Mouse (Mus musculus) midbrain, postnatal 0 days (tissue): ENCODE results near the gene Gpatch2. TPM values are rescaled to one million over a fixed set of nuclear protein-coding genes. Genes with fewer than 3 reads are reported as not detected.

Experiments
- ATAC-seq: fragments of 200-750 bp; cut with Nextera tagmentation; 2 replicates; pipeline ENCODE4 v1.8.0; 2017; ENCODE audit warnings: moderate number of reproducible peaks, mild to moderate bottlenecking, moderate TSS enrichment, moderate library complexity; ENCODE audit not compliant: low FRiP score
- DNase-seq: peaks from one replicate; pipeline ENCODE4 v3.0.0-alpha.2; 2015; ENCODE audit warnings: low spot score
- H3K27ac ChIP-seq: fragments of 300-500 bp; sonication (generic); 2 replicates; pipeline ENCODE4 v1.5.1; 2014; ENCODE audit warnings: low read depth, mild to moderate bottlenecking, low read length, mixed read lengths
- H3K27me3 ChIP-seq: fragments of 300-500 bp; sonication (generic); 2 replicates; pipeline ENCODE4 v1.6.1; 2014; ENCODE audit warnings: low read length, control low read depth, mixed read lengths; ENCODE audit not compliant: insufficient read depth
- H3K36me3 ChIP-seq: fragments of 300-500 bp; sonication (generic); 2 replicates; pipeline ENCODE4 v1.6.1; 2014; ENCODE audit warnings: low read length, control low read depth, mixed read lengths; ENCODE audit not compliant: insufficient read depth
- H3K4me1 ChIP-seq: fragments of 300-500 bp; sonication (generic); 2 replicates; pipeline ENCODE4 v1.6.1; 2014; ENCODE audit warnings: mild to moderate bottlenecking, control low read depth, antibody characterized with exemption, low read length, mixed read lengths; ENCODE audit not compliant: insufficient read depth
- H3K4me2 ChIP-seq: fragments of 300-500 bp; sonication (generic); 2 replicates; pipeline ENCODE4 v1.6.1; 2014; ENCODE audit warnings: low read depth, mild to moderate bottlenecking, low read length, mixed read lengths; ENCODE audit not compliant: poor library complexity, severe bottlenecking
- H3K4me3 ChIP-seq: fragments of 300-500 bp; sonication (generic); 2 replicates; pipeline ENCODE4 v1.5.1; 2014; ENCODE audit warnings: low read depth, mild to moderate bottlenecking, low read length, moderate library complexity
- H3K9ac ChIP-seq: fragments of 300-500 bp; sonication (generic); replicated peaks from 2 replicates; pipeline ENCODE4 v1.6.1; 2014; ENCODE audit warnings: mild to moderate bottlenecking, low read length, moderate library complexity, mixed read lengths; ENCODE audit not compliant: poor library complexity, severe bottlenecking
- H3K9me3 ChIP-seq: fragments of 300-500 bp; sonication (generic); 2 replicates; pipeline ENCODE4 v1.6.1; 2016; ENCODE audit warnings: low read length, control low read depth
- CTCF ChIP-seq: IDR thresholded peaks from 2 replicates; pipeline ENCODE4 v1.5.1; 2016; ENCODE audit warnings: antibody characterized with exemption, mild to moderate bottlenecking
- WGBS: fragments of 180-500 bp; shearing (Covaris S2); extraction: QIAGEN DNeasy Blood & Tissue Kit; methylation state at CpG from one replicate; pipeline ENCODE4 v1.1.7; 2014; 5-methylcytosine and 5-hydroxymethylcytosine counted together
- polyA plus RNA-seq: library from polyadenylated mRNA; unstranded; fragments of >200 nt; fragmentation: Nextera tagmentation; extraction: Ambion mirVana; gene quantifications from 2 replicates; pipeline ENCODE4 v1.2.1, GENCODE M21; 2015
- total RNA-seq: library from RNA; depleted of rRNA; stranded (reverse); fragments of >200 nt; gene quantifications from 2 replicates; pipeline ENCODE4 v1.2.3, GENCODE M21; 2014

The Gpatch2 gene
- total and polyA plus RNA-seq, 2 experiments from 2014 or later: 15.0 to 20.5 TPM

DNA sequence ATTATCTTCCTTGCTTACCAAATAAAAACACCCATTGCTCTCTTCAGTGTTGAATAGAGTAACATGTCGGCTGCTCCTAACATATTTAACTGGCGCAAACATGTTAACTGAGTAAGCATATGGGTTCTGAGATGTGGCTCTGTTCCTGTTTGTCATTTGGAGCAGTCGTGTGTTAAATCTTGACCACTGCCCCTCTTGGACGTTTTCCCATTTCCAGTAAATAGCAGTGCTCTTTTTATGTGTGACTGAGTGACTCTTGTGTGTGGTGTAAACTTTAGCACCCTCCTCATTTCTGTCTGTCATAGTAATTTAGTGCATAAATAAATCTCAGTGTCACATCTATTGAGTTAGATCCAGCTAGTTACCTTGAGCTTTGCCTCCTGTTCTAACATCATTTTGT, 52.3 kb downstream of the Gpatch2 start:
- Histone ChIP-seq H3K4me2 (no peak overlapping the region), H3K27me3 (no peaks in the 10 kb centered on the region), H3K36me3 (no peaks in the 10 kb centered on the region), H3K9ac (no peak overlapping the region), H3K4me3 (no peak overlapping the region), H3K4me1 (no peaks in the 10 kb centered on the region), H3K27ac (no peak overlapping the region), H3K9me3 (no peaks in the 10 kb centered on the region)
- WGBS: 78% methylated on average over 4 of the region's 4 CpGs
- no peak for ATAC-seq
- no peak for DNase-seq
- no peak for TF ChIP-seq CTCF

DNA sequence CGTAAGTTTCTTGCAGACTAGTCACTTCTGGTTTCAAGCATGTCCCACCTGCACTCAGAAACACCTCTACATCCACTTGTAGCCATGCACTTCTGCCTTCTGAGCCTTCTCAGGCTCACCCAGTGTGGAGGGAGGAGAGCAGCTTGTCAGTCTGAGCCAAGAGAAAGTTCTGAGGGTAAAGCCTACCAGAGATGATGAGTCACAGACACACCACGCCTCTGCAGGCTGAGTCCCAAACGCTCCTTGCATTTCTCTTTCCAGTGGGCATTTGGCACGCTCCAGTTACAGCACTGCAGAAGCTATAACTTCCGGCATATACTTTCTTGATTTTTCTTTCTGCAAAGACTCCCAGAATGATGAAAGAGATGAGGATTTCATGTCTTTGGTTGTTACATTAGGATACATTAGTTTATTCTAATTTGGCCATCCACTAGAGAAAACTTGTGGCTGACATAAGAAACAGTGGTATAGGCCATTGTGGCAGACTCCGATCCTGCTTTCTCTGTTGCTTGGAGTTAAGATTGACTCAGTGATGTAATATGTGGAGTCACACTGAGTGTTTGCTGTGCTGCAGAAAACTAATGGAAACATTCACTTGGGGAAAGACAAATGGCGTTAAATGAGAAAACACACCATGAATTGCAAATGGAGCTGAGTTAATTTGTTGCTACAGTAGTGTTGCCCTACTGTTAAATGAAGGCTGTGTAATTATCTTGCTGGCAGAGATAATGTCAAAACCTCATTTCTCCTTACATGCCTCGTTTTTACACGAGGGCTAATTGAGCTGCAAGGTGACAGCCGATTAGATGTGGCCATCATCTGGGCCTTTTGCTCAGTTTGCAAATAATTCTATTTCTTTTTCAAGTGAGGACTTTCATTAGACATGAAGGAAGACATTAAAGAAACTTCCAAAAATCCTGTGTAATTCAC, 55.3 kb downstream of the Gpatch2 start:
- Histone ChIP-seq H3K9ac (no peak overlapping the region), H3K4me3 (no peak overlapping the region), H3K9me3 (no peaks in the 10 kb centered on the region), H3K36me3 (no peaks in the 10 kb centered on the region), H3K27ac (no peak overlapping the region), H3K4me2 (no peak overlapping the region), H3K4me1 (no peaks in the 10 kb centered on the region), H3K27me3 (no peaks in the 10 kb centered on the region)
- 73% methylated on average over 10 of the region's 10 CpGs for WGBS
- ATAC-seq (no peak), DNase-seq (peak; percentile 20)
- no peak for TF ChIP-seq CTCF

DNA sequence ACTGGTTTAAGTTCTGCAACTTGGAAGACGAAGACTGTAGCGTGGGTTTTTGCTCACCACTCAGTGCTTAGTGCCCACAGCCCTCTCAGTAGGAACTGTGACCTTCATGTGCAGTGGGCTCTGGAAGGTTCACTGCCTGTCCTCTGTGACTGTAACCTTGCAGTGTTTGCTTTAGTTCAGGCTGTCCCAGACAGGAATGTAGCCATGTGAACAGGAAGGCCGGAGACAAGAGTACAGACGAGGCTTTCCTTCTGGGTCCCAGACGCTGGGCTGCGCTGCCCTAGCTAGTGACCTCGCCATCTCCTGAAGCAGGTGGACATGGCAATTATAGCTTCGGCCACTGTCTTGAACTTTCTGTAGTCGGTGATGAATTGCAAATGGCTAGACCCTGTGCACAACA, 62.0 kb downstream of the Gpatch2 start:
- Histone ChIP-seq H3K27ac (no peak overlapping the region), H3K4me1 (no peaks in the 10 kb centered on the region), H3K4me2 (no peak overlapping the region), H3K27me3 (no peaks in the 10 kb centered on the region), H3K36me3 (no peaks in the 10 kb centered on the region), H3K4me3 (no peak overlapping the region), H3K9me3 (no peaks in the 10 kb centered on the region), H3K9ac (no peak overlapping the region)
- ATAC-seq: no peak
- TF ChIP-seq CTCF: no peak
- DNase-seq: no peak
- 88% methylated on average over 9 of the region's 9 CpGs for WGBS

DNA sequence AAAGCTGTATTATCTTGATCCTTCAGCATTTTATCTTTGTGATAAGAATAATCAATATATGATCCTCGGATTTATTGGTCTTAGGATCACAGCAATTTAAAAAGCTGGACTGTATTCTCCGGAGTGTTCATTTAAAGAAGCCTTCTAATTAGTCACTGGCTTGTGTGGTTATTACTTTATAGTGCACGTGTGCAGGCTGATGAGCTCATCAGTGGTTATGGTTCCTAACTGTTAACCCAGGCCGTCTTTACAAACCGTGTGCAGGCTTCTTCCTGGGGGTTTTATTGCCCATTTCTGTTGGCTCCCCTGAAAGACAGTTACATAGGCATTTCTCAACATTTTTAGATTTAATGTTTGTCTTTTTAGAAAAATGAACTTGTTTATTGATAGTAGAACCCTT, 63.2 kb downstream of the Gpatch2 start:
- H3K9me3 ChIP-seq: no peaks in the 10 kb centered on the region
- ATAC-seq (no peak), DNase-seq (no peak)
- H3K9ac ChIP-seq: no peak overlapping the region
- H3K4me1 ChIP-seq: no peaks in the 10 kb centered on the region
- no peak for TF ChIP-seq CTCF
- no peak overlapping the region for H3K4me2 ChIP-seq
- no peak overlapping the region for H3K4me3 ChIP-seq
- no peaks in the 10 kb centered on the region for H3K36me3 ChIP-seq
- 60% methylated on average over 5 of the region's 5 CpGs for WGBS
- no peaks in the 10 kb centered on the region for H3K27me3 ChIP-seq
- no peak overlapping the region for H3K27ac ChIP-seq

DNA sequence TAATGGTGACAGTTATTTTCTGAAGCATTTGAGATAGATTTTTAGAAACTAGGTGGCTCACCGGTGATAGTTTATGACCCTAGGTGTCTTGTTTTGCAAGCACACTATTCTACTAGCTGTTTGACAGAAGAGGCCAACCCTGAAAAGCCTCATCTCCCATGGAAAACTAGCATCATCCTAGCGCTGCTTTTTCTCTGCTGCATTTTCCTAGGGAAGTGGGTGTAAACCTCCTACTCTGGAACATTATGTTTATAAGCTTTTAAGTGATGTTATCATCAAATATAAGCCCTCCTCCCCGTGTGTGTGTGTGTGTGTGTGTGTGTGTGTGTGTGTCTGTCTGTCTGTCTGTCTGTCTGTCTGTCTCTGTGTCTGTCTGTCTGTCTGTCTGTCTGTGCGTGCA, 64.5 kb downstream of the Gpatch2 start:
- H3K9me3 ChIP-seq: no peaks in the 10 kb centered on the region
- DNase-seq (no peak), ATAC-seq (no peak)
- no peaks in the 10 kb centered on the region for H3K4me1 ChIP-seq
- H3K9ac ChIP-seq: no peak overlapping the region
- H3K27me3 ChIP-seq: no peaks in the 10 kb centered on the region
- no peak overlapping the region for H3K4me2 ChIP-seq
- WGBS: 79% methylated on average over 4 of the region's 4 CpGs
- H3K27ac ChIP-seq: no peak overlapping the region
- TF ChIP-seq CTCF: no peak
- no peak overlapping the region for H3K4me3 ChIP-seq
- H3K36me3 ChIP-seq: no peaks in the 10 kb centered on the region

DNA sequence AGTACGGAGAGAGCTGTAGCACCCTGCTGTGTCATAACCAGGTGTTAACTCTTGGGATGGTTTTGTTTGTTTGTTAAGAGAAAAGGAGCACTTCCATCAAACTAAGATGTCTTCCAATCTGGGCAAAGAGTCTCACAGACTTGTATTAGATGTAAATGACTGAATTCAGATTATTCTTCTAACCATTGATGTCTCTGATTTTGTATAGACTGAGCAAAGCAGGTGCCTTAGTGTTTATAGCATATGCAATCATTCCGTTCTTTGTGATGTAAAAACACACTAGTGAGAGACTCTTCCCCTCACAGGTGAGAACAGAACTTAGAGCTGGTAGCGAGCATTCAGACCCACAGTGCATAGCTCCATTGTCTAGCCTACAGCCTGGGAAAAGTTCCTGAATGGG, 67.0 kb downstream of the Gpatch2 start:
- no peak overlapping the region for H3K9ac ChIP-seq
- no peaks in the 10 kb centered on the region for H3K9me3 ChIP-seq
- TF ChIP-seq CTCF: no peak
- ATAC-seq (no peak), DNase-seq (no peak)
- no peak overlapping the region for H3K27ac ChIP-seq
- H3K27me3 ChIP-seq: no peaks in the 10 kb centered on the region
- H3K4me1 ChIP-seq: no peaks in the 10 kb centered on the region
- H3K4me3 ChIP-seq: no peak overlapping the region
- no peaks in the 10 kb centered on the region for H3K36me3 ChIP-seq
- WGBS: 57% methylated on average over 3 of the region's 3 CpGs
- H3K4me2 ChIP-seq: no peak overlapping the region
